Mouse (Mus musculus): ENCODE data around the gene Sstr4.

Sstr4 gene

DNA sequence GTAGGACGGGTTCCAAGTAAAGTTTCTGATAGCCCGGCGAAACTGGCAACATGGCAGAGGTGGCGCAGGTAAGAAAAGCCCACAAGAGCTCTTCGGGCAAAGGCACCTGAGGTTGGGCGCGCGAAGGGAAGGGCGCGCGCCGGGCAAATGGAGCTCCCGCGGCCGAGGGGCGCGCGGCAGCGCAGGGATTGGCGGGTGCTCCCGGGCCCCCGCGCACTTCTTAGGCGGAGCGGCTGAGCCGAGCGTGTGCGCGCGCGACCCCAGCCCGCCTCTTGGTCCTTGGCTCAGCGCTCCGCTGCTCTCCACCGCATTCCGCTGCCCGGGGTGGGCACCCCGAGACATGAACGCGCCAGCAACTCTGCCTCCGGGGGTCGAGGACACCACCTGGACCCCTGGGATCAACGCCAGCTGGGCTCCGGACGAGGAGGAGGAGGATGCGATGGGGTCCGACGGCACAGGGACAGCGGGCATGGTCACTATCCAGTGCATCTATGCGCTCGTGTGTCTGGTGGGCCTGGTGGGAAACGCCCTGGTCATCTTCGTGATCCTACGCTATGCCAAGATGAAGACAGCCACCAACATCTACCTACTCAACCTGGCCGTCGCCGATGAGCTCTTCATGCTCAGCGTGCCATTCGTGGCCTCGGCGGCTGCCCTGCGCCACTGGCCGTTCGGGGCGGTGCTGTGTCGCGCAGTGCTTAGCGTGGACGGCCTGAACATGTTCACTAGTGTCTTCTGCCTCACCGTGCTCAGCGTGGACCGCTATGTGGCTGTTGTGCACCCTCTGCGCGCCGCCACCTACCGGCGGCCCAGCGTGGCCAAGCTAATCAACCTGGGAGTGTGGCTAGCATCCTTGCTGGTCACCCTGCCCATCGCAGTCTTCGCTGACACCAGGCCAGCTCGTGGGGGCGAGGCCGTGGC lies at the start of gene Sstr4:
Sstr4 (plus strand) TSS at position 214 of the 921 bp plus-strand sequence.
- no peak for DNase-seq (ENCODE audit: low spot score)

DNA sequence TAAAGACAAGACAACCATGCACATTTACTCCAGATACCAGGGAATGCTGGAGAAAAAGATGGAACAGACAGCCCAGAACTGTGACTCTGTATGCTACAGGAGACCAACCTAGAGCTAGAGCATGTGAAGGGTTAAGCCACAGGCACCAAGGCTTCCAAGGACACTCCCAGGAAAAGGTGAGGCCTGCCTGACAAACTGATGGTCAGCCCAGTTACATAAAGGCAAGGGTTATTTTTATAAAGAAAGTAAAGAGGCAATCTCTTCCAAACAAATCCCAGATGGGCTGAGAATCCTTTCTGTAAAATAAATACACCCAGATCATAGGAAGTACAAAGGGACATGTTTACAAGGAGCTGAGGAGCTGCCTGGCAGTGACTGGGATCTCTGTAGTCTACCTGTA lies 49.8 kb upstream of the Sstr4 start:
- no peak for DNase-seq (ENCODE audit: low spot score)

DNA sequence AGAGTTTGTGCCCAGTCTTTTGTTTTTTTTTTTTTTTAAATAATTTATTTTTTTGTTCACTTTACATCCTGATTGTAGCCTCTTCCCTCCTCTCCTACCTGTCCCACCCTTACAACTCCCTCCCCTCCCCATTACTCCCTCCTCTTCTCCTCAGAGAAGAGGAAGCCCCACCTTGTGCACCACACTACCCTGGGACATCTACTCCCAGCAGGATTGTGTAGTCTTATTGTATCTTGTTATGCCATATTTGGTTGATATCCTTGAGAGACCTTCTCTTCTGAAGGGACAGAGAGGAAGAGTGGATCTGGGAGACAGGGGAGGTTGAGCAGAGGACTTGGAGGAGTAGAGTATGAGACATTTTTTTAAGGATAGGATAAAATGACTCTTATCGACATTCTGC lies 48.2 kb upstream of the Sstr4 start:
- no peak for DNase-seq (ENCODE audit: low spot score)

DNA sequence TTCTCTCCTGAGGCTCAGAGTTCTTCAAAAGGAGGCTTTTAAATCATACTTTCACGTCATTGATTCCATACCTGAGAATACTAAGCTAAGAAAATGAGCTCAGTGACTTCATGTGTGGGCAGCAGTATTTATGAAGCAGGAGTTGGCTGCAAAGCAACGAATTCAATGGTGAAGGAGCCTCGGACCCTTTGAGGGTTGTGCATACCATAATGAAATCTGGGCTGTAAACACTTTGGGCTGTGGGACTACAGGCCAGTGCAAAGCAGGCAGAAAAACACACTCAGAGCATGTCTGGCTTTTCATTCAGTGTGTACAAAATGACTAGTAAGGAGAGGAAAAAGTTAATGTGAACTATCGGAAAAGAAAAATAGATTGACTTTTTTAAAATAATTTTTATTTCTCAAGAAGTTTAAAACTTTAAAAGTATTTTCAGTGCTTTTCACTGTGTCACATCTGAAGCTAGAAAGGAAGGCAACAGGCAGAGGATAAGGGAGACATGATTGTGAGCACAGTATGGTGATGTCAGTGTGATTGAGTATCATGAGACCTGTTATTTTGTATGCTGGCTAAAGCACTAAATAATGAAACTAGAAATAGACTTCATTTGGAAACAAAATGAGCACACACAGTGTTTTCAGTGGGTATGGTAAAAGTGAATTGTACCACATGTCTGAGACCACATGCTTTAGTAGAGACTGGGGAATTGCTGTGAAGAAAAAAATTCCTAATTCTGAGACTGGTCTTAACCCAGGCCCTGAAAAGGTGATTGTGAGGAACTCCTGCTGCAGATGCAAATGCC lies 45.4 kb upstream of the Sstr4 start:
- DNase-seq (ENCODE audit: low spot score): no peak

DNA sequence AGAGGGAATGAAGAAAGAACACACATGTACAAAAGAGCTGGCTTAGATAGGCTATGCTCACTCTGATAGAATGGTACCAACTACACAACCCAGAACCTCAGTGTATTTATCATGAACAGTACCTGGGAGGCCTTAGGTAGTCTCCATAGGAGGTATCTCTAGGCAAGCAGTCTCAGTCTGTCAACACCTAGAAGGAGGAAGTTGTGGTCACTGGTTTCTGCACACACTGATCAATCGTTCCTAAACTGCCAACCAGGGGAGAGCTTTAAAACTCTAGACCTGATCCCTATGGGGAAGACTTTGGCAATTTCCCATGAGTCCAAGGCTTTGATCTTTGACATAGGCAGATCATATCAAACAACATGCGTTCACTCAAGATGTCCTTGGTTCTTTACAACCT lies 44.7 kb upstream of the Sstr4 start:
- no peak for DNase-seq (ENCODE audit: low spot score)

DNA sequence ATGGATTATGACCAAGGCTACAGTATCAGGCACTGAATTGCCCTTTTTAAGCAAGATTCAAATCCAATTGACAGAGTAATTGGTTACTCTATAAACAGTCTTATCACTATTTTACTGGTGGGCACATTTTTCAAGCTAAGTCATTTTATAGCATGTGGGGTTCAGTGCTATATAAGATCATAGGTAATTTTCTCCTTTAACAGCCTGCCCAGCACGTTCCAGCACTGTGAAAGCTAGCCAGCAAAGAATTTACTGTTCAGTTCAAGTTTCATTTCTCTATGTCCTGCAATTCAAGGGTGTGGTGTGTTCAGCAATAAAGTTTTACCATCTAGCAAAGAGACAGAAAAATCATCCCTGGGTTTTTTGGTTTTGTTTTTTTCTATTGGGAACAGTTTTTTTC lies 42.5 kb upstream of the Sstr4 start:
- DNase-seq (ENCODE audit: low spot score): no peak

DNA sequence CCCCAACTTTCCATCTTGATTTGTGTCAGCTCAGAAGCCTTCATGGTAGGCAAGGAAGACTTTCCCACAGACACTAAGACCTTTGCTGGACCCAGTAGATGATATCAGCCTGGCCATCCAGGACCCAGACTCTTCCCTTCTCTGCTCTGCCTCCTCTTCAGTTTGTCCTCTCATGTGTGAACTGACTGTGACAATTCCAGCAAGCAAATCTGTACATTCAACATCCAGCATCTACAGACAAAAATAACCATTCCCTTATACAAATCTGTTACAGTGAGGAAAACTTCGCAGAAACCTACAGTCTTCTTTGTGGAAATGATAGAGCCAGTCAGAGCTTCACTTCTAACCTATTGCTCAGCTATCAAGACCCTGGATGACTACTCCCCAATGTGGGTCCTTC lies 38.0 kb upstream of the Sstr4 start:
- no peak for DNase-seq (ENCODE audit: low spot score)

DNA sequence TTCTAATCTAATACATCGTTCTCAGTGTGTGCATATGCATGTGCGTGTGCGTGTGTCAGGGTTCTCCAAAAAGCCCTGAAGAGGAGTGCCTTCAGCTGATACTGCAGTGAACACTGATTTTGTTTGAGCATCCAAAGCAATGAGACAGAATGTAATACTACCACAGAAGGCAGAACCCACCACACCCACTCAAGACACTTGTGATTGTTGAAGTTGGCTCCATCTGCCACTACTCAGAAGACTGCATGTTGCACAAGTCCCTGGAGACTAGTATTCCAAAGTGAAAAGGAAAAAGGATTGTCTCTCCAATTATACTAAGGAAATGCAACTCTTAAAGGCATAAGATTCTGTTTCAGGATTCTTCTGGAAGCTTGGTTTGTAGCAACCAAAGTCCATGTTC lies 30.6 kb upstream of the Sstr4 start:
- peak; percentile 42 for DNase-seq (ENCODE audit: low spot score)

DNA sequence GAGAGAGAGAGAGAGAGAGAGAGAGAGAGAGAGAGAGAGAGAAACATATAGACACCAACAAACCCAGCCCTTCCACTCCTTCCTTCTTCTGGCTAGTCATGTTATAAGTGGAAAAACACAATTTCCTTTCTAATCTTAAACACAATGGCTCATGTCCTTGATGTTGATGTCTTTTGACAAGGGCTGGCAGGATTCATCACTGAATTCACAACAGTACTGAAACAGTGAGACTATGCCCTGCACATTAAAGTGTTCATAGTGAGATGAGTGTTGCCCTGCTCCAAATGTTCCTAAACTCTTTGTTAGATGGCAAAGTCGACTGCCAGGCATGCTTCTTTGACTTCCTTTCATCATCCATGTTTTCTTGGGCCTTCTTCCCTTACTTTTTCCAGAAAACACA lies 29.9 kb upstream of the Sstr4 start:
- no peak for DNase-seq (ENCODE audit: low spot score)

DNA sequence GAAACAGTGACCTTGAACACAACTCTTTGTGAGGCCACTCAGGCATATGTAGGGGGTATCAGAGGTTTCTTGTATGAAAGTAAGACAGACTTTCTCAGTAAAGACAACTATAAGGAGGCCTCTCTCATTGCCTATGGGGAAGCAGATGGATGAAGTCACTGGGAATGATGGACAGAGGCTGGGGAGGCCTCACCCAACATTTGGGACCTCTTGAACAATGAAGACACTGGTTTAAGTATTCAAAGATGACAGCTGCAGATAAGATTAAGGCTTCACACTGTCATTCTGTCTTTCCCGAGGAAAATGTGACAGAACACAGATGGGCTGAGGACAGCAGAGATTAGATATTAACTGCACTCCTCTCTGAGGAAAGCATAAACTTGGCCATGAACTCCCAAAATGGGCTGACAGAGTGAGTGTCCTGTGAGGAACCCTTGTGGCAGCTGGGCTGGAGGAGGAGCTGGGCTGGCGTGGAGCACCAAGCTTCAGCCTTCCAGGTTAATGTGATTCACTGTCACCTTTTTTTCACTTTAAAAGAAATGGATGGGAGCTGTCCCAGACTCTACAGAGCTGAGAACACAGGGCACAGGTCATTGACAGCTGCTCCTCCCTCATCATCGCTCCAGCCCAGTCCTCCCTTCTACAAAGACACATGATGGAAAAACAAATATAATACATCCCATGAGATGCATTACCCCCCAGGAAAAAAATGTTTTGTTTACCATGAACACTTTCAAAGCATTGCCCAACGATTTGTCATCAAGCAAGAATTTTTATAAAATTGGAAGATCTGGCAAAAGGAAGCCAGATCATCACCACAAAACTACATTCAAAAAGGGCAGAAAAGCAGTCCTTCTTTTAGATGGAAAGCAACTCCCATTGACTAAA lies 23.2 kb upstream of the Sstr4 start:
- no peak for DNase-seq (ENCODE audit: low spot score)

DNA sequence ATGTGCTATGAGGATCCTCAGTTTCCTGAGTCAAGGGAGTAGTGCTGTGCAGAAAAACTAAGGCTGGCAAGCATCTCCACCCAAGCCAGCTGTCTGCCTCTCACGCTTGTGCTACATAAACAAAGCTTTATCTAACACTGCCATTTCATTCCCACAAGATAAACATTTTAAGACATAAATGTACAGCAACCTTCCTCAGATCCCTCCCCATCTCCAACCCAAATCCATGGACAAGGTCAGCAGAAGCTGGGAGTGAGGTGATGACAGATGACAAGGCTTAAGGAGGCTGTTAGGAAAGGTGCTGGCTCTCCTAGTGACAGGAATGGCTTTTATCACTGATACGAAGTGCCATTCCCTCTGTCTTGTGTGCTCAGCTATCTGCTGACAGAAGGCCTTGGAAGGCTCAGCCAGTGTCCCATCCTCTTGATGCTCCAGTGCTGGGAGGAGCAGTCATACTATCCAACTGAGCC lies 21.5 kb upstream of the Sstr4 start:
- no peak for DNase-seq (ENCODE audit: low spot score)

DNA sequence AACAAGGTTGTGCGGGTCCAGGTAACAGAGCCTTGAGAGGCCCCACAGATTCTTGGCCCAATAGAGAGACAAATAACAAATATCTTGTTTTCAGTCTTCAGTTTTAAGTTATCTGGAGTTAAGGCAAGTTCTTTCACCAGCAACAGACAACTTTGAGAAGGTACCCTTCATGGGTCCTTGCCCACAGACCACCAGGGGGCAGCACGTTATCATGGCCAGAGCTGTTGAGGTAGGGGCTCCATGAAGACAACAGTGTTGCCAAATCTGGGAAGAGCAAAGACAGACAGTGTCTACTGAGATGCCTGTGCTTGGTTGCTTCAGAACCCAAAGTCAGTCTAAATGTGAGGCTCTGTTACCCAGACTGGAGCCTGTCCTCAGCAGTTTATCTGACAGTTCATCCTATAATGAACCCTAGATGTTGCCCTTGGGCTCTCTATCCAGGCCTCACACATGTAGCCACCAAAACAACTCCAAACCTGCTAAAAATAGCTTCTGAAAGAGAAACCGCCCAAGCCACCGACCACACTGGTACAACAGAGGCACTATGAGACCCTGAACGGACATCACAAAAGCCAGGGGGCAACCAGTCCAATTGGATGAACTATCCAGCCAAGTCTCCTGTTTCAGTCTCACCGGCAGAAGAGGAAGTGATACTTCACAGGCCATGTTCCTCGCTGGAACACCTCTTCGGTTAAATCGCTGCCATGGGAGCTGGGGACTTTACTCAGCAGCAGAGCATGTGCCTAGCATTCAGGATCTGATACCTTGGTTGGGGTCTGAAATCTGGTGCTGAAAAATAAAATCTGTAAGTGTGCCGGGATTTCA lies 19.6 kb upstream of the Sstr4 start:
- DNase-seq (ENCODE audit: low spot score): no peak

DNA sequence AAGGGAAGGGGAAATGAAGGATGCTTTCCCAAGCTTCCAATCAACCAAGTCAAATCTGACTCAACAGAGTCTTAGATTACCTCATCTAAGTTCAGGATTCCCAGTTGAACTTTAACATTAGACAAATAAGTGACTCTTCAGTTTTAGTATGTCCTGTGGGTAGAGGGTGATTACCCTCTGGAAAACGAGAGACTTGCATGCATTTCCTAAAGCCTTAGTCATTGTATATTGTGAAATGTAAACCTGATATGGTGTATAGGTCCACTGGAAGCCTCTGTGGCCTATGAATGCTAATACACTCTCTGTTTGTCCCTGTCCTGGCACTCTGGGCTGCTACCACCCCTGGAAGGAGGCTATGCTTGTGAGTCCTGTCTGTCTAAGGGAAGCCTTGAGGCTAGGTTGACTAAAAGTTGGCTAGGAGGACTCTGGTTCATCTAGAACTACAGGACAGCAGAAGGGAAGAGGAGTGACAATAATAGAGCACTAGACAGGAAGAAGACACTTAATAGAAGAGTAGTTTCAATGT lies 16.3 kb upstream of the Sstr4 start:
- DNase-seq (ENCODE audit: low spot score): no peak

DNA sequence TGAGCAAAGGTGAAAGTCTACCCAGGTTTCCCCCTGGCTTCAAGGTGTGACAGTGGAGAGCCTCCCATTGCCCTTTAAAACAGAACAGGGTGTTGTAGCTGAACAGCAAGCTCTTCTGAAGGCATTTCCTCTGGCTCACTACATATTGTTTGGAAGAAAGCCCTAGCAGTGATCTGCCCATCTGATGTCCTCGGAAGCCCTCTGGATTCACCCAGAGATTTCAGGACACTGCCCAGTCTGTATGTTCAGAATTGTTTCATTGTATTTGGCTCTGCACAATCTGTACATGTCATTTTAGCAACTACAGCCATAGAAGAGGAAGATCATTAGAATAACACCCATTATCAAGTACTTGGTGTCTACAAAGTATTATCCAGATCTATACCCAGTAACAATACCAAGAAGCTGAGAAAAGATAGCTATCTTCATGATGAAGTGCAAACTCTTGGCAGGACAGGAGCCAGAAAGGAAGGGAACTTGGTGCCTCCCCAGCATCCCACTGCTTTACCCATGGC lies 15.2 kb upstream of the Sstr4 start:
- no peak for DNase-seq (ENCODE audit: low spot score)

DNA sequence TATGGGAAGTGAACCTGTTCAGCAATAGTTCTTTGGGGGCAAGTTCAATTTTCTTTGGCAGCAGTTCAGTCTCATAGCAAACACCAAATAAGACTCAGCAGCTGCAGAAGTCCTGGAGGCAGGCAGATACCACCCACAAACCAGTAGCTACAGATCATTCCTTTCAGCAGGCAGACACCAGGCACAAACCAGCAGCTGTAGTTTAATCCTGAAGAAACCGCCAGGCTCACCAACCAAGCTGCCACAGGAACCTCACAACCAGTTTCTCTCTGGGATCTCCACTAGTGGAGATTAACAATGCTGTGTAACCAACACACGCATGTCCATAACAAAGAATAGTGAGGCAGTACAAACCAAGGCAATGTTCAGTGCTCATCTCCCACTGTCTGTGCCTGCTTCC lies 14.1 kb upstream of the Sstr4 start:
- no peak for DNase-seq (ENCODE audit: low spot score)

DNA sequence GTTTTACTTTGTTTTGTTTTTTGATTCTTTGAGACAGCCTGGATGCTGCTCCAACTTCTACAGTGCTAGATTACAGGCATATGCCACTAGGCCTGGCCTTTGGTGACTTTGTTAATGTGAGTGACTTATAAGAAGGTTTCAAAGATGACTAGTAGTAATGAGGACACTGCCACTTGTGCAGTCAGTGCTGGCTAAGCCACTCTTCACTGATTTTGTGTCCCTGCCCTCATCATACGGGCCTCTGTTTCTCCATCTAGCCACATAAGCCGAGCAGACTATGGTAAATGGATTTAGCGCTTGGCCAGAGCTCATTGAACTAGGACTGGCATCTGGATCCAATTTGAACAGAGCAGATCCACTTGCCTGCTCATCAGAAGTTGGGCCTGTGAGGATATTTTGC lies 8.7 kb upstream of the Sstr4 start:
- no peak for DNase-seq (ENCODE audit: low spot score)

DNA sequence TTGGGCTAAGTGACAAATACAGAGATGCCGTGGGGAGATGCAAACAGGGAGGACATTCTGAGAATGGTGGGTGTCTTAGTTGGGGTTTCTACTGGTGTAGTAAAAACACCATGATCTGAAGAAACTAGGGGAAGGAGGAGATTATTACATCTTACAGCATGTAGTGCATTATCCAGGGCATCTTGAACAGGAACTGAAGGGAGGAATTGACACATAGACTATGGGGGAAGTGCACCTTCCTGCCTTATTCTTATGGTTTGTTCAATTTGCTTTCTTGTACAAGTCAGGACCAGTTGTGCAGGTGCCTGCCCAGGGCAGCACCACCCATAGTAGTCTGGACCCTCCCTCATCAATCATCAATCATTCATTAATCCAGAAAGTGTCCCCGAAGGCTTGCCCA lies 8.2 kb upstream of the Sstr4 start:
- DNase-seq (ENCODE audit: low spot score): no peak

DNA sequence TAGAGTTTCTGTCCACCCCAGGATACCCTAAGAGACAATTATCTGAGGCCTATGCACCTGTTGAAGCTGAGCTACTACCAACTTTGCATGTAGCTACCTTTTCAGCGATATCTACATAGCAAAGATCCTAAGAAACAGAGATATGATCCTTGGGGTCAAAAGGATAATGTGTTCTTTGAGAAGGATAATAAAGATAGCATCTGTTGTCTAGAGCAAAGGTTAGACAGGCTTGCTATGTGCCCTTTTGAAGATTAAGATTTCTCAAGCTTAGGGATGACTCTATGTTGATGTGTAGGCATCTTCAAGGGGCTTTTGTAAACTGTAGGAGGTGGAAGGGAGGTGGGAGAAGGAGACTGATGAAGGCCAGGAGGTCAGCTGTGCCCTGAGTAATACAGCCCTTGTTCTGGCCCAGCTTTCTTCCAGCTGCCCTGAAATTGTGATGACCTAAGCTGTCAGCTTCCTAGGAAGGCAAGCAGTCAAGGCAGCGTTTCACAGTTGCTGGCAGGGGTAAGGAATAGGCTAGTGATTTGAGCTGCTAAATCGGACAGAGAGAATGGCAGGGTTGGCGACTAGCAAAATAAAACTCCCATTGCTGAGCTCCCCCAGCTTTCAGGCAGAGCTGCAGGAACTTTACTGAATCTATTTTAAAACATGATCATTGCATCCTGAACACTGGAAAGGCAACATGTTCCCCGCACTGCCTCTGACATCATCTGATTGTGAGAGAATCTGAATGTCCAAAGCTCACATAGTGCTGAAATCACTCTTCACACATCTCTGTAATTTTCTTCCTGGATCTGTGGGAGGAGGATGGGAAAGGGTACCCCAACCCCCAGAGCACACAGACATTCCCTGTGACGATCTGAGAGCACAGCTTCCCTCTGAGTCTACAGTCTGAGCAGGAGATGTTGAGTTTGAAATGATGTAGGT lies 7.2 kb upstream of the Sstr4 start:
- DNase-seq (ENCODE audit: low spot score): no peak

DNA sequence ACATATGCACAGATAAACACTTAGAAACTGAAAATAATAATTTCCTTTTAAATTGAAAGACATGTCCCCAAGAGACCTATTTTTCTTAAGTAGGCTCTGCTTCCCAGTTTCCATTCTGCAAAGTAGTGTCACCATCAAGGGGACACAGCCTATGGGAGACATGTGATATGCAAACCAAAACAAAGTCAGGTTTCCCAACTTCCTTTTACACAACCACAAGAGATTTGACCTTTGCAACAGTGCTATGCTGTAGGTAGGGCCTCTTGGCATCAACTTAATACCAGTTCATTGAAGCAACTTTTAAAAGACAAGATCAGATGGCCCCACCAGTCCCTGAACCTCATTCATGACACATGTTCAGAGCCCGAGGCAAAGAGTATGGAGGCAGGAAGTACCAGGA lies 2.0 kb upstream of the Sstr4 start:
- DNase-seq (ENCODE audit: low spot score): no peak

DNA sequence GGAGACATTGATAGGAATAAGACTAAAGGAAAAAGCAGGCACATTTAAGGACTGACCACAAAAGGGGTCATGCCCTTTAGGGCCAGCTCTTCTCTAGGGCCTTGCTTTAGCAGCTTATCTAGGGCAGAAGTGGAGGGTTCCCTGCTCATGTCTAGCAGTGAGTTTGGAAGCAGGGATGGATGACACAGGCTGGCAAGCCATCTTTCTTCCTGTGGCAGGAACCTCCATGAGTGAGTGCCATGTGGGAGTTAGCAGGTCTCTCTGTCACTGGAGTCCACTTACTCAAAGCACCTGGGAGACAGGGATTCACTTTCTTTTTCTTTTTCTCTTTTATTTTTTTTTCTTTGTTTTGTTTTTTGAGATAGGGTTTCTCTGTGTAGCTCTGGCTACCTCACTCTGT lies 1.3 kb upstream of the Sstr4 start:
- DNase-seq (ENCODE audit: low spot score): no peak
